Mouse (Mus musculus): Measurements from ENCODE around the gene Epb42. TPM values are rescaled to one million over a fixed set of nuclear protein-coding genes. Genes with fewer than 3 reads are reported as not detected.
"Not testable (repeated sequence)": the region's sequence is repeated elsewhere in the genome, so short reads cannot be mapped to it uniquely, and the experiment has no call there.

Epb42 gene
- polyA plus RNA-seq, 1 experiment = 0.51 TPM

DNA sequence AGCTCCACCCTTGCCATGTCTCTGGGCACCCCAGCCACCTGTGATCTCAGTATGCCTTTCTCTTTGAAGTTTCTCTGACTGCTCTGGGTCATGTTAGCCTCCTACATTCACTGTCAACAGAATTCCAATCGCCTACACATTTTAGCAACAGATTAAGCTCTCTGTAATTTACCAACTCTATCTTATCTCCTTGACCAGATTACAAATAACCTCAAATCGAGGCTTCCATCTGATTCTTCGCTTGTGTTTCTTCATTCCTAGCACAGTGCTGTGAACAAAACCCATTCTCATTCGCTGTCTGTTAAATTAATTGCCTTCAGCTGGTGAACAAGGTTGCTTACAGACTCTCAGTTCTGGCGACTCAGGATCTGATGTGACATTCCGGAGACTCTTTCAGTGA, 21.1 kb upstream of the Epb42 start:
- no peaks in the 10 kb centered on the region for H3K27me3 ChIP-seq (ENCODE audit: control insufficient read depth, insufficient read depth, low read length)
- DNase-seq = no peak
- H3K4me1 ChIP-seq (ENCODE audit: control insufficient read depth, insufficient read depth, low read length) = peaks cover 9% of the 10 kb centered on the region; the same call in 1 of the 2 replicates
- TF ChIP-seq POLR2A (IDR thresholded peaks at IDR 0.05; ENCODE audit: borderline replicate concordance, insufficient read depth, low read length) (no peak), CTCF (IDR thresholded peaks at IDR 0.05; ENCODE audit: borderline replicate concordance, insufficient read depth, low read depth, low read length) (no peak)
- WGBS = 85% methylated on average over 6 of the region's 6 CpGs
- no peak overlapping the region for H3K4me3 ChIP-seq (replicated peaks; ENCODE audit: insufficient read depth, low read depth, low read length)
- no peak overlapping the region for H3K27ac ChIP-seq (ENCODE audit: insufficient read depth, low read length)

DNA sequence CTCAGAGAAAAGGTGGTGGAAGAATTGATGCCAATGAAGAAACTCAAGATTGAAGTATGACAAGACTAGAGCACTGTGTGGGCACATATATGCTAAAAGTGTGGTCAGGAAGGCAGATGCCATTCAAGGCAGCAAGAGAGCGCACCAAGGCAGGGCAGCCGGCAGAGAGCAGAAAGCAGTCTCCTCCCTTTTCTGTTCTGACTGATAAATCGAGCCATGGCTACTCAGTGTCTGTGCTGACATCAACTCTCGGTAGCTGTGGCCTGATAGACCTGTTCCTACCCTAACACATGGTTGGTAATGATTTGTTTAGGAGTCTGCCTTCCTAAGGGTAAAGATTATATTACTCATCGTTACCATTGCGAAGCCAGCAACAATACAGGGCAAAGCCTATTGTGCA, 19.0 kb upstream of the Epb42 start:
- no peak for DNase-seq
- WGBS = 97% methylated on average over 6 of the region's 6 CpGs
- Histone ChIP-seq H3K4me3 (replicated peaks; ENCODE audit: insufficient read depth, low read depth, low read length) (no peak overlapping the region), H3K27ac (ENCODE audit: insufficient read depth, low read length) (no peak overlapping the region), H3K27me3 (ENCODE audit: control insufficient read depth, insufficient read depth, low read length) (no peaks in the 10 kb centered on the region), H3K4me1 (ENCODE audit: control insufficient read depth, insufficient read depth, low read length) (peaks cover 9% of the 10 kb centered on the region; the same call in 1 of the 2 replicates)
- TF ChIP-seq CTCF (IDR thresholded peaks at IDR 0.05; ENCODE audit: borderline replicate concordance, insufficient read depth, low read depth, low read length) = no peak
- TF ChIP-seq POLR2A (IDR thresholded peaks at IDR 0.05; ENCODE audit: borderline replicate concordance, insufficient read depth, low read length) = no peak

DNA sequence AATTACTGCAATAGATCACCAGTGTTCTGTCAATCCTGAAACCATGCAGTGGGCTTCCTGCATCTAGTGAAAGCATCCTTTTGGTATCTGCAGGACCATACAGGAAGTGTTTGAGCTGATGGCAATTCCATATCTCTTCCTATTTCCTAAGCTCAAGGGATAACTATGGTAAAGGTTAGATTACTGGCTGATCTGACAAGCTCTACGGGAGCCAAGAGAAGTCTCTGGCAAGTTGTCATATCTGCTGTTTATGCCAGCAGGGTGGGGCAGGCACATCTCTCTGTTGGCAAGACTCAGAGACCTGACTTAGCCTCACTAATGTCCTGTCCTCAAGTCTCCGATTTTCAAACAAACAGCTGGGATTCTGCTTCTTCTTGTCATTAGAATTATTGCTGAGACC, 17.2 kb upstream of the Epb42 start:
- no peak for TF ChIP-seq POLR2A (IDR thresholded peaks at IDR 0.05; ENCODE audit: borderline replicate concordance, insufficient read depth, low read length)
- no peak for TF ChIP-seq CTCF (IDR thresholded peaks at IDR 0.05; ENCODE audit: borderline replicate concordance, insufficient read depth, low read depth, low read length)
- peak; percentile 30 to 67 for DNase-seq
- Histone ChIP-seq H3K4me3 (replicated peaks; ENCODE audit: insufficient read depth, low read depth, low read length) (no peak overlapping the region), H3K27ac (ENCODE audit: insufficient read depth, low read length) (no peak overlapping the region), H3K27me3 (ENCODE audit: control insufficient read depth, insufficient read depth, low read length) (no peaks in the 10 kb centered on the region), H3K4me1 (ENCODE audit: control insufficient read depth, insufficient read depth, low read length) (peaks cover 9% of the 10 kb centered on the region; the same call in 1 of the 2 replicates)
- 8% methylated on average over 2 of the region's 2 CpGs for WGBS

DNA sequence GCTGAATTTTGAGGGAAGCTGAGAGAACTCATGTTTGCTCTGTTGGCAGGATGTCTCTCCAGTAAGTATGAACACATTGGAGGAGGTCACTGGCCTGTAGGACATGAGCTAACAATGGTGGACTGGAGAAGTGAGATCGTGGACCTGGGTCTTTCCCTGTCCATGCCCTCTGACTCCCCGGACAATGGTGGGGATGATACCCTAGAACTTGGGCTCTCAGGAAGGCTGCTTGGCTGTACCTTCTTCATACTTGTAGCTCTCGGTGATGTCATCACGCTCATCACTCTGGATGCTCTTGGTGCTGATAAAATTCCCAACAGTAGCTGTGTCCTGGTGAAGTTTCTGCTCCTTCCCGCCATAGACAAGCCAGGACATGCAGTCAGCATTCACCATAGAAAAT, 15.3 kb upstream of the Epb42 start:
- 94% methylated on average over 5 of the region's 5 CpGs for WGBS
- TF ChIP-seq POLR2A (IDR thresholded peaks at IDR 0.05; ENCODE audit: borderline replicate concordance, insufficient read depth, low read length) (no peak), CTCF (IDR thresholded peaks at IDR 0.05; ENCODE audit: borderline replicate concordance, insufficient read depth, low read depth, low read length) (no peak)
- no peak overlapping the region for H3K4me3 ChIP-seq (replicated peaks; ENCODE audit: insufficient read depth, low read depth, low read length)

DNA sequence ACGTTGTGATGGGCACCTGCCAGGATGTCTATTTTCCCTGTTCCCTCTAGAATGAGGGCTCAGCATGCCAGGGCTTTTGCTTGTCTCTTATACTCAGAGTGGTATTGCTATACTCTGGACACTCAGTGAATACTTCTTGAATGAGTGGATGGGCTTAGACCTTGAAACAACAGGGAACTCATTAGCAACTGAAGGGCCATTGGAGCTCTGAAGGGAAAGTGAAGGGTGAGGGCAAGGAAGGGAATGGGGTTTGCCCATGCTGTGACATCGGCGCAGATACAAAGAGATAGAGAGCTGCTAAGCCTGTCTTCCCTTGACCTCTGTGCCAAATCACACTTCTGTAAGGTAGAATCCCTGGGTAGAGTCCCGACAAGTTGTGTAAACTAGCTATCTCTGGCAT, 8.8 kb upstream of the Epb42 start:
- Histone ChIP-seq H3K27me3 (ENCODE audit: control insufficient read depth, insufficient read depth, low read length) (no peaks in the 10 kb centered on the region), H3K4me1 (ENCODE audit: control insufficient read depth, insufficient read depth, low read length) (no peaks in the 10 kb centered on the region), H3K4me3 (replicated peaks; ENCODE audit: insufficient read depth, low read depth, low read length) (no peak overlapping the region), H3K27ac (ENCODE audit: insufficient read depth, low read length) (no peak overlapping the region)
- WGBS = 73% methylated on average over 4 of the region's 4 CpGs
- no peak for DNase-seq
- TF ChIP-seq CTCF (IDR thresholded peaks at IDR 0.05; ENCODE audit: borderline replicate concordance, insufficient read depth, low read depth, low read length) (no peak), POLR2A (IDR thresholded peaks at IDR 0.05; ENCODE audit: borderline replicate concordance, insufficient read depth, low read length) (no peak)

More for the DNA sequence above, 15.3 kb upstream of the Epb42 start:
- H3K27ac ChIP-seq (ENCODE audit: insufficient read depth, low read length) = no peak overlapping the region
- DNase-seq = no peak
- H3K27me3 ChIP-seq (ENCODE audit: control insufficient read depth, insufficient read depth, low read length) = no peaks in the 10 kb centered on the region
- H3K4me1 ChIP-seq (ENCODE audit: control insufficient read depth, insufficient read depth, low read length) = peaks cover 9% of the 10 kb centered on the region; the same call in 1 of the 2 replicates

DNA sequence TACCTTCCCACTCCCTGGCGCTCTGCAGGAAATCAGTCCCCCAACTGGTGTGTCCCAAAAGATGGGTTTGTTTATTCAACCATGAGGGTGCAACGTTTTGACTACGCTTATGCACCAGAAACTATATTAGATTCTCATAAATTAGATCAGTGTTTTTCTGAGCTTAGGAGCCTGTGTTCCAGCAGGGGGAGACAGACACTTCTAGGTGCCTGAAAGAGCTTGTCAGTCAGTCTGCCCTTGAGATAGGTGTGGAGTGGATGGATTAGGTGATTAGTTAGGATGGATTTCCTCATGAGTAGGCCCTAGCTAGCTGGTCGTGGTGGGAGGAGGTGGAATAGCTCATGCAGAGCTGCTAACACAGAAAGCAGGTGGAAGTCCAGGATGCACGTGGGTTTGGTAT, 4.2 kb upstream of the Epb42 start:
- no peaks in the 10 kb centered on the region for H3K4me1 ChIP-seq (ENCODE audit: control insufficient read depth, insufficient read depth, low read length)
- peak; percentile 50 to 60 for DNase-seq
- TF ChIP-seq POLR2A (IDR thresholded peaks at IDR 0.05; ENCODE audit: borderline replicate concordance, insufficient read depth, low read length) (no peak), CTCF (IDR thresholded peaks at IDR 0.05; ENCODE audit: borderline replicate concordance, insufficient read depth, low read depth, low read length) (peak; percentile 83)
- H3K27me3 ChIP-seq (ENCODE audit: control insufficient read depth, insufficient read depth, low read length) = no peaks in the 10 kb centered on the region
- no peak overlapping the region for H3K27ac ChIP-seq (ENCODE audit: insufficient read depth, low read length)
- no peak overlapping the region for H3K4me3 ChIP-seq (replicated peaks; ENCODE audit: insufficient read depth, low read depth, low read length)
- 33% methylated on average over 5 of the region's 5 CpGs for WGBS

DNA sequence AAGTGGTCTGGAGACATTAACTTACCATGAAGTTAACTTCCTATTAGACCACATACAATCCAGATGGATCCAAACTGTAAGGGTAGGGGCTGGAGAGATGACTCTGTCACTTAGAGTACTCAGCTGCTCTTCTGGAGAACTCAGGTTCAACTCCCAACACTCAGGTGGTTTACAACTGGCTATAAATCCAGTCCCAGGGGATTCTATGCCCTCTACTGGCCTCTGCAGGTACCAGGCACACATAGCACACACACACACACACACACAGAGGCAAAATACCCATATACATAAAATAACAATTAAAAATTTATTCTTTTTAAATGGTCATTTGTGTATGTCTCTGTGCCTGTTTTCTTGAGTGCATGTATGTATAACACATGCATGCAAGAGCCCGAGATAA, 2.5 kb upstream of the Epb42 start:
- H3K27ac ChIP-seq (ENCODE audit: insufficient read depth, low read length) = no peak overlapping the region
- H3K4me3 ChIP-seq (replicated peaks; ENCODE audit: insufficient read depth, low read depth, low read length) = no peak overlapping the region
- TF ChIP-seq POLR2A (IDR thresholded peaks at IDR 0.05; ENCODE audit: borderline replicate concordance, insufficient read depth, low read length) (no peak), CTCF (IDR thresholded peaks at IDR 0.05; ENCODE audit: borderline replicate concordance, insufficient read depth, low read depth, low read length) (no peak)
- H3K4me1 ChIP-seq (ENCODE audit: control insufficient read depth, insufficient read depth, low read length) = no peaks in the 10 kb centered on the region
- 95% methylated on average over 1 of the region's 1 CpGs for WGBS
- DNase-seq = no peak
- H3K27me3 ChIP-seq (ENCODE audit: control insufficient read depth, insufficient read depth, low read length) = no peaks in the 10 kb centered on the region

DNA sequence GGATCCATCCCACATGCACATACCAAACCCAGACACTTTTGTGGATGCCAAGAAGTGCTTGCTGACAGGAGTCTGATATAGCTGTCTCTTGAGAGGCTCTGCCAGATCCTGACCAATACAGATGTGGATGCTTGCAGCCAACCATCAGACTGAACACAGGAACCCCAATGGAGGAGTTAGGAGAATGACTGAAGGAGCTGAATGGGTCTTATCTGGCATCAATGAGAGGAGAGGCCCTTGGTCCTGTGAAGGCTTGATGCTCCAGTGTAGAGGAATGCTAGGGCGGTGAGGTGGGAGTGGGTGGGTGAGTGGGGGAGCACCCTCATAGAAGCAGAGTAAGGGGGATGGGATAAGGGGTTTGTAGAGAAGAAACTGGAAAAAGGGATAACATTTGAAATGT, 2.0 kb upstream of the Epb42 start:
- H3K4me3 ChIP-seq (replicated peaks; ENCODE audit: insufficient read depth, low read depth, low read length); DNase-seq; H3K27me3 ChIP-seq (ENCODE audit: control insufficient read depth, insufficient read depth, low read length); H3K4me1 ChIP-seq (ENCODE audit: control insufficient read depth, insufficient read depth, low read length); H3K27ac ChIP-seq (ENCODE audit: insufficient read depth, low read length): not testable (repeated sequence)
- 97% methylated on average over 1 of the region's 1 CpGs for WGBS
